Mouse (Mus musculus) erythroid progenitor cell, adult 5-6 weeks (primary cell): Measurements from ENCODE around the gene Sec16a. TPM values are rescaled to one million over a fixed set of nuclear protein-coding genes. Genes with fewer than 3 reads are reported as not detected.

Experiments
- ATAC-seq: replicated peaks from 2 replicates; pipeline ENCODE4 v1.8.0; 2016; ENCODE audit warnings: moderate number of reproducible peaks, mild to moderate bottlenecking, moderate TSS enrichment, inconsistent platforms; ENCODE audit not compliant: poor library complexity, low FRiP score, severe bottlenecking
- total RNA-seq, 2 experiments: library from RNA; stranded (forward) in 1 of 2; stranded (reverse) in 1 of 2; fragments of 150-400 nt in 1 of 2; fragments of 186-747, 209-891 nt in 1 of 2; gene quantifications; 2 replicates each; pipeline versions ENCODE4 v1.2.3 to v1.2.4; 2015 to 2017; ENCODE audit warnings: low replicate concordance in 2 of 2

The Sec16a gene
- total RNA-seq, 2 experiments from 2014 or later: 7.3 to 13.0 TPM

DNA sequence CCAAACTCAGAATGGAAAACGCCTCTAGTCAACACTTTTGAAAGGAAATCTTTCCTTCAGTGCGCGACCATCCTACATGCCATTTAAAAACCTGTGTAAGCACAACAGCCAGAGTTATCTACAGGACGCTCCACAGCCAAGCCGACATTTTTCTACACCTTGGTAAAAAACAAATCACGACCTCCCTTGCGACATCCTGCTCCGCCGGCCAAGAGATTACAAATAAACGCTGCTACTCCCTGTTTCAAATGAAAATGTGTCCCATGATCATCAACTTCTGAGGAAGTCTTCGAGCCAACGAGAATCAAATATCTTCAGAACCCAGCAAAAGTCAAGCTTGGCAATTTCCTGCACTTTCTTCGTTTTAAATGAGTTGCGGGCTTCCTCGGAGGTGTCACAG lies 648 bp downstream of the Sec16a start:
- no peak for ATAC-seq

DNA sequence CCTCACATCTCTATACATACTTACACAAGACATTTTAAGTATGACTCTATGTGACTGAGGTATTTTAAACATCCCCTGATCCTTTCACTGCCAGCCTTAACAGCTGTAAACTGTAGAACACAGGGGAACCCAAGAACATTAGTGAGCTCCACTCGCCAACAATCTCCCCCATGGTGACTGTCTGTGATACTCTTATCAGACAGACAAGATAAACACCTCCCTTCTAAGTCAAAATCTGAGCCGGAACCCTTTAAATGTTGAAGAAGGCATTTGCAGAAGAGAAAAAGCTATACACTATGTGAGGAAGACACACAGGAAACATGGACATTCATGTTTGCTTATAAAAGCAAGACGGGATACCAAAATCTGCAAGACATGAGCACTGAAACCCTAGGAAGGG lies 1.1 kb downstream of the Sec16a start:
- ATAC-seq: no peak

DNA sequence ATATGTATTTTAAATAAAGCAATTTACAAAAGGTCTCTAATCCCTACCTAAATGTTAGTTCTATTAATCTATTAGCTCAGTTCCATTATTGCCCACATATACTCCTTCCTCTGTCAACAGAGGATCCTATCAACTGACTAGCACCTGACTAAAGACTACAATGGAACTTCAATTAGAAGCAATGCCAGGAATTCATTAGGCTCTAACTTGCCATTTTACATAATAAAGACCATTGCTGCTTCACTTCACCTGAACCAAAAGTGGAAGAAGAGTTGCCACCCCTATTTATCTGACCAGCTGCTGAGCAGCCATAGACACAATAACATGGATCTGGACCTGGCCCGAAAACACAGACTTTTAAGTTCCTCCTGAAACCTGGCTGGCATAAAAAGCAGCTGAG lies 2.2 kb downstream of the Sec16a start:
- ATAC-seq: no peak

DNA sequence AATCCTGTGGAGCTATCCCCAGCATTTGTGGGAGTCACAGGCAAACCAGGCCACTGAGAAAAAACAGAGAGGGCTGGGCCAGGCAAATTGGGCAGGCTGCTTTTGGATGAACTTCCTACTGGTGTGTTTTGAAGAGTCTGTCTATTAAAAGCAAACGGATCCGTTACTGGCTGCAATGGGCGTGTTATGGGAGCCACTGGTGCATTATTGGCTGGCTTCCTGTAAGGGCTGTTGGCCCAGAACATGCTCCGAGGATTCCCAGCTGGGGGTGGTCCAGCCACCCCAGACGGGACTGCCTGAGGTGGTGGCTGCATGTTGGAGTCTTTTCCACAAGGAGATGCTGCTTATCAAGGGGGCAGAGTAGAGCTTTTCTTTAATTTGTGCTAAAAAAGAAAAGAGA lies 3.3 kb downstream of the Sec16a start:
- no peak for ATAC-seq

DNA sequence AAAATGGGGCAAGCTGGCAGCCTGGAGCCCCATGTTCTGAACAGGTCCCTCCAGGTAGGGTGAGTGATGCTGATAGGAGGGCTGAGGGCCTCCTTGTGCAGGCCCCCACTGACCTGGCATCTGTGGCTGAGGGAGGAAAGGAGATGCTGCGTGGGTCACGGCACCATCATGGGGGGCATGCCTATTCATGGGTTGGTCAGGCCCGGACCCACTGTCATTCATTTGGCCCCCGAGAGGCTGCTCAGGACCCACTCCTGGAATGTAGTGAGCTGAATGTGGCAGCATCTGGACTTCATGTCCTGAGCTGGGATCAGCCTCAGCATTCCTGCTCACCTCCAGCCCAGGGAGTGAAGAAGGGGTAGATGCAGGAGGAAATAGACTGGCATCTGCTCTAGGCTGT lies 3.8 kb downstream of the Sec16a start:
- ATAC-seq: no peak

DNA sequence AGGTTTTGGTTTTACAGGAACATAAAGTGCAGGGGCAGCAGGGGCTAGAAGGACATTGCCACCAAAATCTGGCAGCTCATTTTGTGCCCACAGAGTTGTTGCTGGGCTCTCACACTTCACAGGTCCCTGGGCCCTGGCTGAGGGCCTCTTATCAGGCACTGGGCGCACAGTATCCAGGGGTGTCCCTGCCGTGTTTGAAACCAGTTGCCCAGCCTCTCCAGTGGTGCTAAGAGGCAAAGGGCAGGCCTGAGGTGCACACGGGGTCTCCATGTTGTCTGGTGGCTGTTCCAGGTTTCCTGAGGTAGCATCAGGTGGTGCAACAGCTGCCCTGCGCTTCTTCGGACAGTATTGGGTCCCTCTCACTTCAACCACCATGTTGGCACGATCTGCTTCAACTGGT lies 5.3 kb downstream of the Sec16a start:
- no peak for ATAC-seq

DNA sequence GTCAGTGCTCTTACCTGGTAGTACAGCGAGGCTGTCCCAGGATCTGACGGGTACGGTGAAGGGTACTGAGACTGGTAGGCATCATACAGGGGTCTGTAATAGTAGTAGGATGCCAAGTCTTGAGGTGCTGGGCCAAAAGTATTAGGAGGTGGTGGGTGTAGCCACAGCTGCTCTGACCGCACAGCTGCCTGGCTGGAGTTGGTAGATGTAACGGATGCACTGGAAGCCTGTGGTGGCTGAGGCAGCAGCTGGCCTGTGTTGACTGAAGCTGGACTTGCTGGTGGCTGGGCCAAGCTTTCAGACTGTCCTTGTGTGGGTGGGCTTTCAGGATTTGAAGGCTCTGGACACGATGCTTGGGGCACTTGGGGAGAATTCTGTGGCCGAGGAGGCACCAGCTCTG lies 6.6 kb downstream of the Sec16a start:
- no peak for ATAC-seq

DNA sequence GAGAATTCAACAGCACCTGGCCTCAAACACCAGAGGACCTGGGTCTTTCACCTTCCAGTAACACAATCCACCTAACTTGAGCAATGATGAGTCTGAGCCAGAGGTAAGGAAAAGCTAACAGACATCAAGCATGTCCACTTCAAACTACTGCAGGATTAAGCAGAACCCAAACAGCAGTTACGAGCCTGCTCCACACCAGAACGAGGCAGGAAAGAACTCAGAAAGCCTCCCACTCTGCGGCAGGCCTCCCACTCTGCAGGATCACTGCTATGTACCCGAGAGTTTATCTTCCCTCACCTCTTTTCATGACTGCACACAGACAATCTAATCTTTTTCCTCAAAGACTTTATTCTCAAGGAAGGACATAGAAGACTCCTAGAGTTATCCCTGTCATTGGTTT lies 7.8 kb downstream of the Sec16a start:
- no peak for ATAC-seq

DNA sequence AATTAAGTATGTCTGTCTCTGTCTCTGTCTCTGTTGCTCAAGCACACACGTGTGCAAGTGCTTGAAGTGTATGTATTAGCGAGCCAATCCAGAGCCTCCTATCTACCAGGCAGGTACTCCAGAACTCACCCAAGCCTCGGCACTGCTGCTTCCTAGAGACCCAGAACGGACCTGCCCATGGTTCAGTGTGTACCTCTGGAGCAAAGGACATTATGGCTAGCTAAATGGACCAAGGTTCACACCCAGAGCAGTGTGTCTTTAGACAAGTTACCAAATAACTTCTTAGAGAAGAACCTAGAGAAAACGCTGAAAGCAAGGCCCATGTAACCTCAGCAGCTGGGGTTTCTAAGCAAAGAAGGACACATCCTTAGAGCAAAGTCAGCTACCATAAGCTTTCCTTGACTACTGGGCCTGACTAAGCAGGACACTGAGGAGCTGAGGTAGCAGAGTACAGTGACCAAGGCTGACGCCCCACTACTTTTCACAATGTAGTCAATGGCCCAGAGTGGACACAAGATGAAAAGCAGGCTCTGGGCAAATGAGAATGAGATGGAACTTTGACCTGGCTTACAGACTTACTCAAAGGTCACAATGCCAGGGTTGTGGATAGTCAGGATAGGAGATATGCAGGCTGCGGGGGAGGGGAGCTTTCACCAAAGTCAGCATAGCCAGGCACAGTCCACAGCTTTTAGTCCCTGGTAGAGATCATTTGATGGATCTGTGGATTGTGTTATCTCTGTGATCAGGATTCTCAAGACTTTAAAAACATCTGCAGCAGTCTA lies 10.0 kb downstream of the Sec16a start:
- no peak for ATAC-seq

DNA sequence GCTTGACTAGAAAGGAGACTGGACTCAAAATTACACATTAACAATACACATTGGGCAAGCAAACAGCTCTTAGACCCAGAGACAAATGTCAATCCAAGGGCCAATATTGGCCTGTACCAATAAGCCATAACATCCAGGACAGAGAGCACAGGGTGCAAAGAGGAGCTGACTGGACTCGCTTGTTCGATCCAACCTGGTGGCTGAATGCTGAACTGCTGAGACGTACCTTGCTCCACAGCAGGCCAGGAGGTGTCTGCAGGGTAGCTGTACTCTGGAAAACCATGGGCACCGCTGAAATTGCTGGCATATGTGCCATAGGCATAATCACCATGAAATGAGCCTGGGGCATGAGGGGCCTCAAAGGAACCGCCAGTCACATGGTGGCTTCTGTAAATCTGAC lies 15.2 kb downstream of the Sec16a start:
- no peak for ATAC-seq

DNA sequence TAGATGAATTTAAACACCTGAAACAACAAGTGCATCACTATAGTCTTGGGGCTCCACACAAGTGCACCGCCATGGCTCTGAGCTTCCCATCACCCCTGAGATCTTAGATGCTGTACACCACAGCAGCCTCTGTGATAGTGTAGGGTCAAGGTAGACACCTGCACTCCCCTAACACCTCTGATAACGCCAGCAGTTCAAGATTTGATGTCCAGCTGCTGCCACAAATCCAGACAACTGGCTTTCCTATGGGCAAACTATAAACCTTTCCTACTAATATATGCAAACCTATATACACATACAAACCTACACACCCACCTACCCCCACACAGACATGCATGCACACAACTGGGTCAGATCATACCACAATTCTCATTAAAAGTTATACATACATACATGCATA lies 20.5 kb downstream of the Sec16a start:
- no peak for ATAC-seq

DNA sequence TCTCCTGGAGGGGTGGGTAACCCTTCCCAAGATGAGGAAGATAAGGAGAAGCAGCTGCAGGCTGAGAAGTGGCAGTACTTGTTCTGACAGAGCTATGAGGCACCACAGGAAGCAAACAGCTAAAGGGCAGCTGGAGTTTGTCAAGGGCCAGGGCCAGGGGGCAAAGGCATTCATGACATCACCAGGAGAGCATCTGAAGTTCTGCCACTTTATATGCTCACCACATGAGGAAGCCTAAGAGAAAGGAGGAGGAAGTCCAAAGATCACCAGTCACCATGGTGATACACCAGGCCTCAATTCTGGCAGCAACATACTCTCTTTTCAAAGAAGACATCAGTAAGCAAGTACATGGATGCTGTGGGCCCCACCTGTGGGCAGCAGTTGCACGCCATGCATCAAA lies 21.9 kb downstream of the Sec16a start:
- no peak for ATAC-seq

DNA sequence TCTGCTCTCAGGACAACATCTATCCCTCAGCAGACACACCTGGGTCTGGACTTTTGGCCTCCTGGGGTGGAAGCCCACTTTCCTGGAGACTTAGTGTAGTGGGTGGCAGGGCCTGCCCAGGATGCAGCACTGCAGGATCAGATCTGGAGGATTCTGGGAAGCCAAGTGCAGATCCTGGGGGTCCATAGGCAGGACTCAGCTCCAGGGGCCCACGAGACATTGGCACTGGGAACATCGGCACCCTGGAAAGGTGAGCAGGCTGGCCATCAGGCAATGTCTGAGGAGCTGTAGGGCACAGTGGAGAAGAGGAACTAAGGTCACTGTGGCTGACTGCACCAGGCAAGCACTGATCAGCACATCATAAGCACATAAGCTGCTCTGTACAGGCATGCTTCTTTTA lies 23.0 kb downstream of the Sec16a start:
- ATAC-seq: no peak

DNA sequence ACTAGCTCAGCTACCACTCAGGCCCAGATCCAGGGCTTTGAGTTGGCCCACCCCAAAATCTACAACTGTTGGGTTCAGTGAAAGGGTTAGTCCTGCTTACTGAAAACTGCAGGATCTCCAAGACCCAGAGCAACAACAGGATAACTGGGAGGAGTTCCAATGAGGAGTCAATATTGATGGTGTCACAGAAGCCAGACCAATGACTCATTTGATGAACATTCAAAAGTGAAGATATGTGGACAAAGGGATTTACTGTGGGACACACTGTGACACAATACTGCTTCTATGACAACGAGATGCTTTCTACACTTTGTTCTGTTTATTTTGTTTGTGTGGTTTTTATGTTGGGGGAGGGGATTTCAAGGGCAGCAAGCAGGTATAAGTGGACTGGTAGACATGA lies 26.9 kb downstream of the Sec16a start:
- no peak for ATAC-seq

DNA sequence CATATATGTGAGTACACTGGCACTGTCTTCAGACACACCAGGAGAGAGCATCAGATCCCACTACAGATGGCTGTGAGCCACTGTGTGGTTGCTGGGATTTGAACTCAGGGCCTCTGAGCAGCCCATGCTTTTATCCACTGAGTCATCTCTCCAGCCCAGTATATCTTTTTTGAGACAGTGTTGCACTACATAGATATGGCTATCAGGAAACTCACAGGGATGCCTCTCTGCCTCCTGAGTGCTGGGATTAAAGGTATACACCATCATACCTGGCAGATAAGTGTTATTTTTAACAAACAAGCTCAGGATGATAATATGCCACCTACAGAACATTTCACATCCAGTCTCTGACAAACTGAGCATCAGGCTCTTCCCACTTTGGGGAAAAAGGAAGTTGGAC lies 27.9 kb downstream of the Sec16a start:
- no peak for ATAC-seq

DNA sequence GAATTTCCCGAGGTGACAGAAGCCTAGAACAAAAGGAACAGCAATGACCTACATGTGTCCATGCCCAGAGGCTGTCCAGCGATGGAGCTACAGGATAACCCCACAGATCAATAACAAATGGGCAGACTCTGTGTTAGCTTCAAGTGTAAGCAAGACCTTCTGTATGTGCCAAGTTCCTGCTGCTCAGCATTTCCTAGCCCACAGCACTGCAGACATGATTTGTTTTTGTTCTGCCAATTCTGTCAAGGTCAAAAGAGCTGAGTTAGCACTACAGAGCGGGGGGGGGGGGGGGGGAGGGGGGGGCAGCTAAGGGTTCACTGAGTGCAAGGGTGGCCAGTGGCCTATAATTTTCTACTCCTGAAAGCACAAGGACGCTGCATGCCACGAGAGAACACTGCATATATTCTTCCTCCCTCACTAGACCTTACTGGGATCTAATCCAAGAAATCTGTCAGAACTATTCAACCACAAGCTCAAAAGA lies 34.0 kb downstream of the Sec16a start:
- ATAC-seq: no peak

DNA sequence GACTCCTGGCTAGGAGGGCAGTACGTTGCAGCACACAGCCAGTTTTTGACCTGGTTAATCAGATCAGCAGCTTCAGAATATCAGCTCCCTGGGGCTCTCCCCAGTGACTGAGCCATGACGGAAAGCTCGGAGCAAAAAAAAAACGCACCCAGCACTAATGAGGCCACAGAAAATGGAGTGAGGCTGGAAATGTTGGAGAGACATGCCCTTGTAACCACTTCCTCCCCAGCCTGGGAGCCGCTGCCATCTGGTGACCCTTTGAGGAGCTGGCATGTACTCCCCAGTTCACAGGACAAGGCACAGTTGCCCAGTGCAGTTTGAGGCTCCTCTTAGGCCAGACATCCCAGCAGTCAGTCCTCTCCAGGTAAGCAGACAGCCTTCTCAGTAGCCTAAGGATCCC lies 34.9 kb downstream of the Sec16a start:
- ATAC-seq: no peak

DNA sequence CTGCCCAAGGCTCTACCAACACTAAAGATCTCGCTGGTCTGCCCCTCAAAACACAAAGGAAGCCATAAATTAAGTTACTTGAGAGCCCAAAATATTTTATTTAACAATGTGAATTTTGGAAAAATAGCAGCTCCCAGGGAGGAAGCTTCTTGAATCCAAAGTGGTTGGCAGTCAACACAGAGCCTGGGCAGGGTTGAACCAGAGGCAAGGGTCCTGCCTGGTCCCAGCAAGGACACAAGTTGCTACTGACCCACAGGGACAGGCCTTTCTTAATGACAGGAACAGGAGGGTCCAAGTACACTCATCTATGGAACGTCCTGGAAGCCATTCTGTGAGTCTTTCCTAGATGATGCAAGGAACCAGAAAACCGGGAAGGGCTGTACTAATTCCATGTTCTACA lies 35.7 kb downstream of the Sec16a start:
- peak; percentile 20 for ATAC-seq

DNA sequence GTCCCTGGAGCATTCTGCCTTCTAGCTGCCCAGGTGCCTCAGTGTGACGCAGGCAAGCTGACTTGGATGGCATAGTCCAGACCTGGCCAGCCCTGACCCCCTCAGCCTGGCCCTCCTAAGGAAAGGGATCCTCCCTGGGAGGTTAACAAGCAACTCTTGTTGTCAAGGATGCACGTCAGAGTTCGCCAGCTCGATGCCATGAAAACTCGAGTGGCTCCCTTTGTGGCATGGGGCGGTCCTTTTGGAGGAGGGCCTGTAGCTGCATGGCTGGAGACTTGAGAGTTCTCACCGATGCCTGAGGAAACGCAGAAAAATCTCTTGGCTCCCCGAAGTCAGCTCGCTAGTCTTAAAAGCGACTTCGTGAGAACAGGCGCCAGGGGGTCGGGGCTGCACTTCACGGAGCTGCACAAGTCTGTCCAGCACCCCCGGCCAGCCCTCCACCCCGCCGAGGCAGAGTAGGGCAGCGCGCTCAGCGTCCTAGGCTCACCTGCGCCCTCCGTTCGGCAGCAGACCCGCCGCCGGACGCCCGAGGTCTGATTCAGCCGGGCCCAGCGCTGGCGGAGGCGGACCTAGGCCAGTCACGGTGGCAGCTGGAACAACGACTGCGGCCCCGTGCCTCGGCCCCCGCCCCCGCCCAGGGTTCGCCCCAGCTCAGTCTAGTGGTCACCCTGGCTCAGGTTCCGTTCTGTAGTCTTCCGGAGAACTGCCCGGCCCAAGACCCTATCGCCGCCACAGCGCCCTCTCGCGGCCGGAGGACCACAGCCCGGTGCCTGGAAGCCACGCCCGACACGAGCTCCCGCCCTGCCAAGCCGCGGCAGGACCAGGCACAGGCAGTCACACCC lies 36.3 kb downstream of the Sec16a start, which contains the start of gene Inpp5e:
Gene Inpp5e (minus strand): TSS at position 689 of the 842 bp plus-strand sequence.
- peak; percentile 93 for ATAC-seq

DNA sequence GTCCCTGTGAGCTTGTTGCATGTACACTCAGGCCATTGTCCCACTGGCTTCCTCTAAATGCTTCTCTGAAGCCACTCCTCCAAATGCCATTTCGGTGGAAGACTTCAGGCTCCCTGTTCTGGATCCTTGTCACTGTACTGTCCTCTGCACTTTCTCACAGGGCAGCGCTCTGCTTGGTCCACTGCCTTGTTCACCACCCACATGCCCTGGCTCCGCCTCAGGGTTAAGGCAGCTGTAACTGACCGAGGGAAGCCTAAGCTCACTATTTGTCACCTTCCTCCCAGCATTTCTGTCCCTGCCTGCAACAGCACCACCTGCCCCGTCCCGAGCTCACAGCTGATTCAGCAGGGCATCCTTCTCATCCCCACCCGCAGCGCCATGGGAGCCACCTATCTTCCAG lies 41.7 kb downstream of the Sec16a start:
- ATAC-seq: no peak

DNA sequence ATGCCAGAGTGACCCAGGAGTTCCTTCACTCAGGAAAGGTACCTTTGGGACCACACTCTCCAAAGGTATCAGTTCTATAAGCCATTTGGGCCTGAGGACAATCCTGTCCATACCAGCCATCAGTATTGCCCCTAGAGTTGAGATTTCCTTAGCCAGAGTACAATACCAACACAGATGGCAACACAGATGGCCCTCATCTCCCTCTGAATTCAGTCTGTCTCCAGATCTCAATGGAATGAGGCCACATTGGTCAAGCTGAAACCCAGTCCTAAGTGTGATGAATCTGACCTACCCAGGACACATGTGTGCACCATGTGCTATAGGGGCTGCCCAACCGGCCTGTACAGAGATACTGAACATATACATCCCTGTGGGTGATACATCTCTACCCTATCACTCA lies 42.8 kb downstream of the Sec16a start:
- ATAC-seq: no peak
